Mouse (Mus musculus): ENCODE measurements around the gene Trcg1.

Trcg1 gene

DNA sequence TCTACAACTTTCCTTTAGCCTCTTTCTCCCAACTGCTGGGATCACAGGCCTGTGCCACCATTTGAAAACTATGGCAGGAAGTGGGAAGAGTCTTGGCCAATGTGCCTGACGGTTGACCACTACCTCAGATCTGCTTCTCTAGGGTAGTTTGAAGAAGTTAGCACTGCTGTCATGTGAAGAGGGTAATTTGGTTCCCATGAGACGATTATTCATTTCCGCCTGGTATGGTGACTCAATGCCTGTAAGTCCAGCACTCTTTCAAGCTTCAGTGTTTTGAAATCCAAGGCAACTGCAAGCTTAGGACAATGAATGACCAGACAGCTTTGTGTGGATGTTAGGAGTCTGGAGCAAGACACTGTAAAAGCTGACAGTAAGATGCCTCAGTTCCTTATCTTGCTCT lies 2.6 kb upstream of the Trcg1 start:
- DNase-seq = no peak

DNA sequence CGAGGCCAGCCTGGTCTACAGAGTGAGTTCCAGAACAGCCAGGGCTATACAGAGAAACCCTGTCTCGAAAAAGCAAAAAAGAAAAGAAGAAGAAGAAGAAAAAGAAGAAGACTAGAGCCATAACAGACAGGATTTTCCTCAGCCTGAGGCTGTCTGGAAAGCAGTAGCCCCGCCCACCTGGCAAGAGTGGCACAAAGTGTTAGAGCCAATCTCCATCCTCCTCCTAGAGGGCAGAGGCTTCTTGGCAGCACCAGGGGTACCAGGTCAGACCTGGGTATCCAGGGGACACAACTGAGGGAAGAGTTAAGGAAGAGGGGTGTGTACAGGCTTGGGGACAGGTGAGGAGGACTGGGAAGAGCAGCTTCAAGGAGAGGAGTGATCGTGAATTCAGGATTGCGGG lies 1.3 kb downstream of the Trcg1 start:
- no peak for DNase-seq

DNA sequence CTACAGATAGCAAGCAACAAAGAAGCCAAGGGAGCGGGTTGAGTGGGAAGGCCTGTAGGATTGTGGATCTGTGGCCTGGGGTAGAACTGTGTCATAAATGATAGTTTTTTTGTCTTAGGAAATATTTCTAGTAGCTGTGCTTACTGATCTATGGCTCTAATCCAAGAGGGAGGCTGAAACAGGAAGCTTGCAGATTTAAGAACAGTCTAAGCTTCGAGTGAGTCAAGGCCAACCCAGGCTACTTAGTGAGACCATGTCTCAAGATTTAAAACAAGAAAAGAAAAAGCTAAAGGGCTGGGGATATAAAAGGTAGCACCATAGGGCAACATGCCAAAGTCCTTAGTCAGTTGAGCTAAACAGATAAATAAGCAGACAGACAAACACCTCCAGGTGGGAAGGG lies 1.9 kb downstream of the Trcg1 start:
- no peak for DNase-seq

DNA sequence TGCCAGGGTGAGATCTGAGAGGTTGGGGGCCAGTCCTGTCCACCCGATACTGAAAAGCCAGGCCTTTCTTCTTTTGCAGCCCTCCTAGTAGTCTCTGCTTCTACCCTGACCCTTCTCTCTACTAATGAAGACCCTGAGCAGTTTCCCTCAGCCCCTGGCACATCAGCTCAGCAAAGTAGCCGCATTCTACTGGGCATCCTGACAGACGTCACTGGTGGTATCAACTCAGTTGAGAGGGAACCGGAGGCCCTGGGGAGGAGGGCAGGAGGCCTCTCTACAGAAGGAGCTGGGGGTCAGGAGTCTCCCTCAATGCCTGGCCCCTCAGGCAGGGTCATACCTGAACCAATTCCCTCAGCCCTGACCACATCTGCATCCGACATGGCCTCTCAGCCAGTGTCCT lies 4.8 kb downstream of the Trcg1 start:
- no peak for DNase-seq

DNA sequence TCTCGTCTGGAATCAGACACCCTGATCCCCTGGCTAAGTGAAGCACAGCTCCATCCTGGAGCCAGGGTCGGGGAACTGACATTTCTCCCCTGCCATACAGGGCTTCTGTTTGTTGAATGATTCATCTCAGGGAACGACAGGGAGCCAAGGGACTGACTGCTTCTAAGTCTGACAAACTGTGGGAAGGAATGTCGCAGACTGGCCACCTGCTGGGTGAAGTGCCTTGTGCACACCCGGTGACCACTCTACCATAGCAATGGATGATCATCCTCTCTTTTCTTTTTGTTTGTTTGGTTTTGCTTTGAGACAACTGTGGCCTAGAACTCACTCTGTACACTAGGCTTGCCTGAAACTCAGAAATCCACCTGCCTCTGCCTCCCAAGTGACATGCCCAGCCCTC lies 6.6 kb downstream of the Trcg1 start:
- no peak for DNase-seq

DNA sequence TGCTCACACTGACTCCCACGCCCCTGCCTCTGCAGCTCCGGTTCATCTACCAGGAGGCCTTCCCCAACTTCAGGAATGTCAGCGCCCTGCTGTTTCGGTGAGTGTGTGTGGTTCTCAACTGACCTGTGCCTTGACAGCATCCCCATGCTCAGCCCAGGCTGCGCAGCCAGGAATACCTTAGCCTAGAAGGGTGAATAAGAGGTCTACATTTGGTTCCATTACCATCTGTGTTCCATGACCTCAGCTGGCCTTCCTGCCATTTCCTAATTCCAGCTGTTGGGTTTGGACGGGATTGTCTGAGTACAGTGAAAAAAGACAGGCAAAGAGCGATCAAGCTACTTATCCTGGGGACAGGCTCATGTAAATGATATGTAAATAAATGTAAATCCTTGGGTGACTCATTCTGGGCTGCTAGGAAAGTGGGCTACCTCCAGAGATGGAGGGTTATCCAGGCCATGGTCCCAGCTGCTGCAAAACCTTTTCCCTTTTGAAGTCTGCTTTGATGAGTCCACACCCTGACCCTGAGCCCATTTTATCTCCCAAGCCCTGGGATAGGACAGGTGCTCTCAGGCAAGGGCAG lies 7.8 kb downstream of the Trcg1 start:
- DNase-seq = no peak

DNA sequence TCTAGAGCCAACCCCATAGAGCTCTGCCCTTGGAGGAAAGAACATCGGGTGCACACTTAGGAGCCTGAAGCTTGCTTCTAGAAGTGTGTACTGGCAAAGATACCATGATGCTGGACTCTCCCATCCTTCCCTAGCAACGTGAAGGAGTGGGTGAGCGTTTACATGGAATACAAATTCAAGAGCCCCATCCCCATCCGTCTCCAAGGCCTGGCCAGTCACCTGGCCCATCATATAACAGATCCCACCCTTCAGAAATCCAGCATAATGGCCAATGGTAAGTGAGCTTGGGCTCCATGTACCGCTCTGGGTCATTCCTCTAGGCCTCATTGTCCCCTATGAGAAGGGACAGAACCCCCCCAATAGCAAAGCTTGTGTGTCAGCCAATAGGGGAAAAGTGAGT lies 10.1 kb downstream of the Trcg1 start:
- DNase-seq = peak; percentile 1

DNA sequence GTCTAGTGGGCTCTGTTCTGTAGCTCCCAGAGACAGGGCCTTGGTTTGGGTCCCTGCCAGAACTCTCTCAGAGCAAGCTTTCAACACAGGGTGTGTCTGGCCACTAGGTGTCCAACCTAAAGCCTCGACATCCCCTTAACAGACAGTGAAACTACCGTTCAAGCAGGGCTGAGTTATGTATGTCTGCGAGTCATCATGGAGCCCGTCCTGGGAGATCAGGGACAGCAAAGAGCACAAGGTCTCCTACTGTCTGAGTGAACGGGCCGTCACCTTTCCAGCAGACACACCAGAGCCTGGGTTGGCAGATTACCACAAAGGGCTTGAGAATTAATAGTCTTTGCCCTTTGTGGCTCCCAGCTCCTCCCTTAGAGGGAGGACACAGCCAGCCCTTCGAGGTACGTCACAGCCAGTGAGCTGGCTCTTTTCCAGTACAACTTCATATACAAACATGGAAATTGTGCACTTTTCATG lies 10.9 kb downstream of the Trcg1 start:
- peak; percentile 21 for DNase-seq

DNA sequence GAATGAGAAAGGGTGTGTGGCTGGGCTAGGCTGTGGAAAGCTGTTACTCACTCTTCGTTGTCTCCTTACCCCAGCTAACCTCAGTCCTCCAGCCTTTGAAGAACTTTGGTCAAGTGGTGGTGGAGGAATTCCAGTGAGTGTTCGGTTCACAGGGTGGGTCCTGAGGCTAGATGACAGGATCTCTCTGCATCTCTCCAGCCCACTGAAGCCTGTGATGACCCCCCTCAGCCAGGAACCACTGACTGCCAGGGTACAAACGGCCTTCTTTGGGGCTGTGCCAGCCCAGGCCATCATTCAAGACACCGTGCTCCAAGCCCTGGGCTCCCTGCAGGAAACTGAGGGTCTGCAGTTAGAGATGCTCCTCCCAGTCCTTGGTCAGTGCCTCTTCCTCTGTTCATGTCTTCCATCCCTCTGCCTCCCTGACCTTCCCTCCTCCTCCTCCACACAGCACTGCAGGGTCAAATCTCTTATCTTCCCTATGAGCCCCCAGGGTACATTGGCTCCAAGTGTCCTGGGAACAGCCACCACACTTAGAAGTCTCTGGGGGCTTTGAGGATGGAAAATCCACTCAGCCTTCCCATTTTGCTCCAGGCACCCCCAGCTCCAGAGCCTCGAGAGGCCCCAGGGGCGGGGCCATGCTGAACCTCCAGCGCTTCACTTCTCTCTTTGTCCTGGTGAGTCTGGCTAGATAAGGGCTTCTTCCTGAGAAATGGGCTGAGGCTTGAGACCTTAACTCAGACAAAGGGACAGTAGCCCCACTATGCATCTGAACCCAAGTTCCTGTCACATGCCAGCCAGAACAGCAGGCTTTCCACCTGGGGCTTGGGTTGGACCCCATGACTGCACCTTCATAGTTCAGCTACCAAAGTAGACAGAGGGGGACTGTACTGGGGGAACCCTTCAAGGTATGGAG lies 11.9 kb downstream of the Trcg1 start:
- DNase-seq = peak; percentile 18

DNA sequence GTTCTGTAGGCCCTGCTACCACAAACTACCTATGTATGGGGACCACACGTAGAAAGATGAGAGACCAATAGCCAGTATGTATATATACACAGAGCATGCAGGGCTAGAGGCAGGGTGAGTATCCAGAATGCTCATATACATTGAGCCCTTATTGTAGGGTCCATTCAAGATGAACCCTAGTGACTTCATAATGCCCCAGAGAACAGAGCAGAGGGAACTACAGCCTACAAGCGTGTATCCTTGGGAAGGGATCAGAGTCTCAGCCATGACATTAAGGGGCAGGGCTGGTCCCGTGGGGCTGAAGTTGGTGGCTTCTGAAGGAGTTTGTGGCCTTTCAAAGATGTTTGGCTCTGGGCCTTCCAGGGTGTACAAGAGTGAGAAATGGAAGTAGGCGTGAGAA lies 13.7 kb downstream of the Trcg1 start:
- no peak for DNase-seq

DNA sequence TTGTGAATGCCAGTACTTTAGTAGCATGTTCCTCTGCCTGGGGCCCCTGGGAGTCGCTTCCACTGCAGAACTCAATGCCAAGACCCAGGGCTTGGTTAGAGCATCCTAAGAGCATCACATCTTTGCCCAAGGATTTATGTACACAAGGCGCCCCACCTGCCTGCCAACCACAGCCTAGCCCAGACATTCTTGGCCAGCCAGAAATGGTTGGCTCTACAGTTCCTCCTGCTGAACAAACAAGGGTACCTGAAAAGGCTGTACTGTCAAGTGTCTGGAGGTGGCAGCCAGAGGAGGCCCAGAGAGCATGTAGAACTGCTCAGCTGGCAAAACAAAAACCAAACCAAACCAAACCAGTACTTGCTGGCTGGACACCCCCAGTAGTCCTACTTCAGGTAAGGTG lies 14.8 kb downstream of the Trcg1 start:
- no peak for DNase-seq

DNA sequence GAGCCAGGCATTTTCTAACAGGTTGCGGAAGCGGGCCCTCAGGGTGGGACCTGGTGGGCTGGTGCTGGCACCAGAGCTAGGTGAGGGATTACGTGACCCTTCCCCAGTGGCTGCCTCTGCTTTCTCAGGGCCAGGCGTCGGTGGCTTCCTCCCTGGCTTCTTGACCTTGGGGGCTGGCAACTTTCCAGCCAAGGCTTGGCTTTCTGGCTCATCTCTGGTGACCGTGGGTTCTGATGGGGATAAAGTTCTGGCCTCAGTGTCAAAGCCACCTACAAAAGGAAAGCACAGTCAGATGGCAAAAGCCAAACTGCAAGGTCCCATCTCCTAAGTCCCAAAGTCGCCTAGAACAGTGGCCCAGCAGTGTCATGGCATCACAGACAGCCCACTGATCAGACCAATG lies 17.7 kb downstream of the Trcg1 start:
- DNase-seq = no peak

DNA sequence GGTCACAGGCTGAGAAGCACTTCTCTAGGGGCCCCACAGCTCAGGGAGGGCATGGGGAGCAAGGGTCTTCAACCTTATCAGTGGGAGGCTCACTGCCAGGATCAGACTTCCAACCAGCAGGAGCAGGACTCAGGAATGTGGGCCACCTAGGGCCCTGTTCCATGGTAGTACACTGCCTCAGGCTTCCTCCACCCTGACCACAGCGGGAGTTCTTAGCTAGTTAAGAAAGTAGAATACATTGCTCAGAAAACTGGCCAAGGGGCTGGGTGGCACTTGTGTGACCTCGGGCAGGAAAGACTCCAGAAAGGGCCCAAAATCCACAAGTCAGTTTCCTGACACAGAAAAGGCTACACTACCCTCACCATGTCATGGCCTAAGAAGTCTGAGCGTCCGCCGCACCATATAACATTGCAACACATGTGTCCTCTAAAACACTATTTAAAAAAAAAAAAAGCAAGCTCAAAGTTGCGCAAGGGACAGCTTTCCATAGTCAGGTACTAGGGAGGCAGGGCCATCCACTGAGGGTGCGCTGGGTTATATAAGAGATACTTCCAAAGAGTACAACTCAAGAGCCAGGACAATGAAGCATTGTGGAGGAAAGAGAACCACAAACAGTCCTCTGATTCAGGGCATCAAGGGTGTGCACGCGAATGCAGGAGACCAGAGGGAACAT lies 18.6 kb downstream of the Trcg1 start:
- no peak for DNase-seq

DNA sequence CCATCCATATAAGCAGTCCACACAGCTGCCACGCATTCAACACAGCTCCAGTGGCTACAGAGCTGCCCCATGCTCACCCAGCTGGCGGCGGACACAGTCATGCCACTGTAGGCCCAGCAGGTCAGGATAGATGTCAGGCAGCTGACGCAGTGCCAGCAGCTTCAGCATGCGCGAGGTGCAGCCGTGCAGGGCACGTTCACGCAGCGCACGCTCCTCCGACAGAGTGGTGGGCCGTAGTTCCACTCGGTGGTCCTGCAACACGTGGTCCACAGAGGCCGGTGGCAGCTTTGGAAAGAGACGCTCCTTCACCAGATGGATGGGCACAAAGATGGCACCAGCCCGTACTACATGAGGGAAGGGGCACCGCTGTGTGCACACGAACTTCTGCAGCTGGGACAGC lies 20.0 kb downstream of the Trcg1 start:
- DNase-seq = no peak

DNA sequence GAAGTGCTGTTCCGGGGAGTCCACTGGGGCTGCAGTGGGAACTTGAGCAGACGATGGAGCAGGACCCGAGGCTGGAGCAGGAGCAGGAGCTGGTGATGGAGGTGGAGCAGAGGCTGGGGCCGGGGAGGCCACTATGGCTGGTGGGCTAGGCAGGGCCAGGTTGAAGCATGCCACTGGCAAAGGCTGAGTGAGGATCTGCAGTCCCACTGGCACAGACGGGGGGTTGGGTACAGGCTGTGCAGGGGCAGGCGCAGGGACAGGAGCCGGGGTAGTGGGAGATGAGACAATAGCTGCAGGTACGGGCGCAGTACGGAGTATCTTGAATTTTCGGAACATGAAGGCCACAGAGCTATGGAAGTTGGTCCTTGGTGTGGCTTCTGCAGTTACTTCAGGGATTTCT lies 20.5 kb downstream of the Trcg1 start:
- DNase-seq = no peak

DNA sequence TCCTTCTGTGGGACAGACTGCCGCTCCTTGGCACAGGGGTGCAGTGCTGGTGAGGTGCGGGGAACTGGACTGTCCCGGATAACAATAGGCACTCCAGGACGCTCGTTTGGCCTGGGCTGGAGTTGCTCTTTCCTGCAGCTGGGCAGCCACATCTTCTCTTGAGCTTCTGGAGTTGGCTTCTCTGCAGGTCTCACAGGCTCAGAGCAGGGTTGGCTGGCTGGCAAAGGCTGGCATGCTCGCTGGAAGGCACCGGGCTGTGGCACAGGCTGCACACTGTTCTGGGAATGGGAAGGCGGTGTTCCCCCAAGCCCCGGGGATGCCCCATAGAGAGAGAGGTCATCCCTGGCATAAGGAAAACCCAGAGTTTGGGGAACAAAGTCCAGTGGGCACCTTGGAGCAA lies 21.3 kb downstream of the Trcg1 start:
- DNase-seq = no peak

DNA sequence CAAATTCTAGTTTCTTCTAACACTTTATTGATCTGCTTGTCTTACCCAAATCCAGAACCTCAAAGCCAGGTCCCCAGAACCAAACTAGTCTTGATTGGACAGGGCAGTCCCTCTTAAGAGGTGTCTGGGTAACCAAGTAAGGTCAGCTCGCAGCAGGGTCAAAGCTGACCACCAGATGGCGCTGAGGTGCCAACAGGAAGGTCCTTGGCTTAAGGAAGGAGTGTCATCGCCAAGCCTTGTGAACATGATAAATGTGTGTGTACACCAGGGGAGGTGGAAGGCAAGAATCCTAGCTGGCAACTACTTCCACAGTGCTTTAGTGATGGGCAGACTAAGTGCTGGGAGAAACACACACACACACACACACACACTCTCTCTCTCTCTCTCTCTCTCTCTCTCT lies 23.4 kb downstream of the Trcg1 start:
- peak; percentile 96 for DNase-seq

DNA sequence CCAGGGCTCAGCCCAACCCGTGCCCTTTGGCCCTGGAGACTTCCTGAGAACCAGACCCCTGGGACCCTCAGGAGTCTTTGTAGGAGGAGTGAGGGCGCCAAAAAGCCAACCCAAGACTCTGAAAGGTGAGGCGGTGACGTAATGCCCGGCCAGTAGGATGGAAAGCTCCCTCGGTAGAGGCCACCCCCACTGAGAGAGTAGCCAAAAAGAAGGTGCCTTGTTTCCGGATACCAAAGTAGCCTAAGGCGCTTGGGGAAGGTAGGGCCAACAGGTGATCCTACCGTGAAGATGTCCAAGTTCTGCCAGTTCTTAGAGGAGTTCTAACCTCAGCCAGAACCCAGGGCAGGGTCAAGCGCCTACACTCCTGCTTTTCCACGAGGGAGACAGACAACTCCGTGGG lies 24.6 kb downstream of the Trcg1 start:
- no peak for DNase-seq

DNA sequence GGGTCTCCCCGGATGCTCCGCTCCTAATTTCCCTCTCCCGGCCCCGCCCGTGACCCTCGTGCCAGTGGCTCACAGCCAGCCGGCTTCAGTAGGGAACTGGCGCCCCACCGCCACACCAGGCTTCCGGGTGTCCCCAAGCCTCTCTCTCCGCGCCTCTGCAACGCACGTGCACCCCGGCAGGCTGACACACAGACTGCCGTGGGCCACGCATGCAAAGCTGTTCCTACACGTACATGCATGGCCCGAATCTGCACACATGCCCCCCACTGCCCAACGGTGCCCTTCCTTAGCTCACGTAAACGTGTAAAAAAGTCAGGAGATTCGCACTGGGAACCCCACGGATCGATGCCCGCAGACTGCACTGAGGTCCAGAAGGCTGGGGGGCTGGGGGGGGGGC lies 25.2 kb downstream of the Trcg1 start:
- peak; percentile 82 for DNase-seq

DNA sequence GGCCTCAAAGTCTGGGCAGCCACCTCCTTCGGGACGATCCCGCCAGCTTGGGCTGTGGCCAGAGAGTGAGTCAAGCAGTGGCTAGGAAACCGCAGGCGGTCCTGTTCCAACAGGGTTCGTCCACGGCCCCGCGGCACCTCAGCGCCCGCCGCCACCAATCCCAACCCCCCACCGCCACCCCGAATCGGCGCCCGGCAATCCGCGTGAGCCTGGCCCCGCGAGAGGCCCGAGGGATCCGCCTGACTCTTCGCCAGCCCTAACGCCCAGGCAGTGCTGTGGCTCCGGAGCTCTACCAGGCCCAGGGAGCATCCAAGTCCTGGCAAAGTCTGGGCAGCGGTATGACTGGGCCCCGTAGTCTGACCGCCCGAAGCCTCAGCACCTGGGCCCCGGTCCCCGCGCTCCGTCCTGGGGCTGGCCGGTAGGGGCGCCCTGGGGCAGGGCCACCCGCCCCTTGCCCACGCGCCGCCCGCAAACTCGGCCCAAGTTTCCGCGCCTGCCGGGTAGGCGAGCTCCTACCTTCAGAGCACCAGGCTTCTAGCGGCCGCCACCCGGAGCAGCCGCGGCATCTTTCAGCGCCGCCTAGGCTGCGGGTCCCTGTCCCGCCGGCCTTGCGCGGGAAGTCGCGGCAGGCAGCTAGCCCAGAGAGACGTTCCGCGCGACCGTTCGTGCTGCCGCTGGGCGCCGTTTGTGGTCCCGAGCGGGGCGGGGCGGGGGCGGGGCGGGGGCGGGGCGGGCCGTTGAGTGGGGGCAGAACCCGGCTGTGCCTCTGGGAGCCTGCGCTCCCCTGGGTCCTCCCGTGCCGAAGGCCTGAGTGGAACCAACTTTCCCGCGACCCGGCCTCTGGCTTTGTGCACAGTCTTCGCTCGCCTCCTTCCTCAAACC lies 25.8 kb downstream of the Trcg1 start, which contains the start of gene 1700017B05Rik:
Gene 1700017B05Rik, minus strand, starts transcription at position 700 of the 882 bp plus-strand sequence.
- peak; percentile 82 for DNase-seq

DNA sequence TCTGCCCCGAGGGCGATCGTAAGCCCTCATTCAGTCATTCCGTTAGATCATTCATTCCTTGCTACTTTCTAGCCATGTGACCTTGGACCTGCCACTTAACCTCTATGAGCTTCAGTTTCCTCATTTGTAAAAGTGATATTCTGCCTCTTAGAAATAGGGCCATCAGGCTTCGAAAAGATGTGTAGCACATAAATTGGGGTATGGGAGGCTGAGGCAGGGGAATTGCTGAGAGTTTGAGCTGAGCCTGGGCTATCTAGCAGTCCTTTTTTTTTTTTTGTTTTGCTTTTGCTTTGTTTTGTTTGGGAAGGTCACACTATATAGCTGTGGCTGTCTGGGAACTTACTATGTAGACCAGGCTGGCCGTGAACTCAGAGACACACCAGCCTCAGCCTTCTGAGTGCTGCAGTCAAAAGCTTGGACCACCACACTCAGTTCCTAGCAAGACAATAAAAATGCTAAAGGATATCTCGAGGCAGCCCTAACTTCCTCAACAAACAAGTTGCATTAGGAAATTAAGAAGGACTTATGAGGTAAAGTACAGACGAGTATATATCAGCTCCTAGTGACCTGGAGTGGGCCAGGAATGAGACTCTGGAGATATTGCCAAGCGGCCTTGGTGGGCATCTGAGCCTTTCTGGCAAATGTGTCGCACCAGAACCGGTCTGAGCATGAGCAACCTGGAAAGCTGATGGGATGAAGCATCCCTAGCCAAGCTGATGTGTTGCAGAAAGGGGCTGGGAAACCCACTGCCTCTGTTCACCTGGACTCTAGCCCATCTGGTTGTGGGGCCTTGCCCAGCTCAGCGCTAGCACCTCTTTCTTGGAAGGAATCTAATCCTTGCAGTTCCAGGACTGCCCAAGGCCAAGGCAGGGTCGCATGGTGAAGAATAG lies 26.7 kb downstream of the Trcg1 start:
- DNase-seq = no peak

DNA sequence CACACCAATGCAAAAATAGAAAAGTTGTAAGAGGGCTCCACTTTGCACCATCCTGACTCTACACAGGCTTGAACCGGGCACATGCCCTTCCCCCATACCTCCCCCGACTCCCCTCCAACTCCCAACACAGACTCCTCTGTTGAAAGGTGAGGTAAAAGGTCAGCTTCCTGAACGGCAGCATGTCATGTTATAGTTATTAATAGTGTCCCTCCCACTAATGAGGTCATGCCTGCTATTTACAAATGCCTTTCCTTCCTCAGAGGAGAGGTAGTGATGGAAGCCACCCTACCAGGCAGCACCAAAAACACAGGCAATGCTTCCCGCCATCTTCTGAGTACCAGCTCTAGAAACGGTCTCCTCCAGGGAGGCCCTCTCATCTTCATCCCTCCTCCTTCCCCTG lies 28.8 kb downstream of the Trcg1 start:
- no peak for DNase-seq
